Mouse (Mus musculus): ENCODE measurements at regions not wholly inside any gene's neighbourhood (a gene's known extent, or its start where the extent isn't known, plus 50 kb on each side); places are given as distances from the start of the nearest gene placed in this dataset.
"Not testable (repeated sequence)": the region's sequence is repeated elsewhere in the genome, so short reads cannot be mapped to it uniquely, and the experiment has no call there.

GRCm38 (mm10) chr5:67487965-67488409 lies 59.9 kb upstream of the Bend4 start:
- peak; percentile 51 for DNase-seq (ENCODE audit: low spot score)

- not testable (repeated sequence) for DNase-seq (ENCODE audit: low spot score)
Measured at GRCm38 (mm10) chr5:67490709-67491108, 62.6 kb upstream of the Bend4 start.

GRCm38 (mm10) chr5:67492893-67493302 lies 64.8 kb upstream of the Bend4 start:
- DNase-seq (ENCODE audit: low spot score): no peak

- DNase-seq (ENCODE audit: low spot score): peak; percentile 26
Measured at GRCm38 (mm10) chr5:67496710-67497109, 68.6 kb upstream of the Bend4 start.

GRCm38 (mm10) chr5:67520251-67520650 lies 87.4 kb upstream of the Shisa3 start:
- no peak for DNase-seq (ENCODE audit: low spot score)

GRCm38 (mm10) chr5:67521423-67521912 lies 86.2 kb upstream of the Shisa3 start:
- no peak for DNase-seq (ENCODE audit: low spot score)

- DNase-seq (ENCODE audit: low spot score): peak; percentile 66
Measured at GRCm38 (mm10) chr5:67530149-67530548, 77.5 kb upstream of the Shisa3 start.

- DNase-seq (ENCODE audit: low spot score): peak; percentile 80
Measured at GRCm38 (mm10) chr5:67530957-67531356, 76.7 kb upstream of the Shisa3 start.

GRCm38 (mm10) chr5:67532351-67532750 lies 75.3 kb upstream of the Shisa3 start:
- peak; percentile 93 for DNase-seq (ENCODE audit: low spot score)

GRCm38 (mm10) chr5:67532756-67533255 lies 74.9 kb upstream of the Shisa3 start:
- DNase-seq (ENCODE audit: low spot score): peak; percentile 69

- peak; percentile 22 for DNase-seq (ENCODE audit: low spot score)
Measured at GRCm38 (mm10) chr5:67534056-67534455, 73.6 kb upstream of the Shisa3 start.

GRCm38 (mm10) chr5:67537990-67538389 lies 69.7 kb upstream of the Shisa3 start:
- no peak for DNase-seq (ENCODE audit: low spot score)

- no peak for DNase-seq (ENCODE audit: low spot score)
Measured at GRCm38 (mm10) chr5:67539591-67540238, 68.0 kb upstream of the Shisa3 start.

GRCm38 (mm10) chr5:67541867-67542266 lies 65.8 kb upstream of the Shisa3 start:
- peak; percentile 23 for DNase-seq (ENCODE audit: low spot score)

GRCm38 (mm10) chr5:67544028-67544589 lies 63.6 kb upstream of the Shisa3 start:
- no peak for DNase-seq (ENCODE audit: low spot score)

- DNase-seq (ENCODE audit: low spot score): no peak
Measured at GRCm38 (mm10) chr5:67550257-67550656, 57.4 kb upstream of the Shisa3 start.

- DNase-seq (ENCODE audit: low spot score): no peak
Measured at GRCm38 (mm10) chr5:67551668-67552390, 55.9 kb upstream of the Shisa3 start.

- DNase-seq (ENCODE audit: low spot score): no peak
Measured at GRCm38 (mm10) chr5:67552865-67553264, 54.8 kb upstream of the Shisa3 start.

All from retina, embryonic 14.5 days (tissue).